Mouse (Mus musculus) hindbrain, postnatal 0 days (tissue): ENCODE measurements at regions not wholly inside any gene's neighbourhood (a gene's known extent, or its start where the extent isn't known, plus 50 kb on each side); places are given as distances from the start of the nearest gene placed in this dataset.

Experiments
- ATAC-seq: fragments of 200-750 bp; cut with Nextera tagmentation; 2 replicates; pipeline ENCODE4 v1.8.0; 2017; ENCODE audit warnings: mild to moderate bottlenecking, moderate TSS enrichment, moderate library complexity
- DNase-seq: peaks from one replicate; pipeline ENCODE4 v3.0.0-alpha.2; 2015; ENCODE audit warnings: low spot score
- H3K27ac ChIP-seq: fragments of 300-500 bp; sonication (generic); 2 replicates; pipeline ENCODE4 v1.5.1; 2014; ENCODE audit warnings: mild to moderate bottlenecking
- H3K27me3 ChIP-seq: fragments of 300-500 bp; sonication (generic); 2 replicates; pipeline ENCODE4 v1.6.1; 2014; ENCODE audit warnings: low read length, mixed read lengths; ENCODE audit not compliant: insufficient read depth
- H3K36me3 ChIP-seq: fragments of 300-500 bp; sonication (generic); 2 replicates; pipeline ENCODE4 v1.6.1; 2014; ENCODE audit warnings: low read length, mixed read lengths; ENCODE audit not compliant: insufficient read depth
- H3K4me1 ChIP-seq: fragments of 300-500 bp; sonication (generic); 2 replicates; pipeline ENCODE4 v1.6.1; 2014; ENCODE audit warnings: antibody characterized with exemption, low read length, mixed read lengths; ENCODE audit not compliant: insufficient read depth
- H3K4me2 ChIP-seq: fragments of 300-500 bp; sonication (generic); 2 replicates; pipeline ENCODE4 v1.6.1; 2014; ENCODE audit warnings: low read depth, mild to moderate bottlenecking, low read length, moderate library complexity, mixed read lengths
- H3K4me3 ChIP-seq: fragments of 300-500 bp; sonication (generic); 2 replicates; pipeline ENCODE4 v1.5.1; 2014; ENCODE audit warnings: low read length
- H3K9ac ChIP-seq: fragments of 300-500 bp; sonication (generic); replicated peaks from 2 replicates; pipeline ENCODE4 v1.6.1; 2014; ENCODE audit warnings: mild to moderate bottlenecking, low read length, moderate library complexity, mixed read lengths
- H3K9me3 ChIP-seq: fragments of 300-500 bp; sonication (generic); 2 replicates; pipeline ENCODE4 v1.6.1; 2016; ENCODE audit warnings: low read length, mixed read lengths
- CTCF ChIP-seq: IDR thresholded peaks from 2 replicates; pipeline ENCODE4 v1.5.1; 2016; ENCODE audit warnings: antibody characterized with exemption, control low read depth, low read depth
- WGBS: fragments of 180-500 bp; shearing (Covaris S2); extraction: QIAGEN DNeasy Blood & Tissue Kit; methylation state at CpG from one replicate; pipeline ENCODE4 v1.1.7; 2014; 5-methylcytosine and 5-hydroxymethylcytosine counted together

DNA sequence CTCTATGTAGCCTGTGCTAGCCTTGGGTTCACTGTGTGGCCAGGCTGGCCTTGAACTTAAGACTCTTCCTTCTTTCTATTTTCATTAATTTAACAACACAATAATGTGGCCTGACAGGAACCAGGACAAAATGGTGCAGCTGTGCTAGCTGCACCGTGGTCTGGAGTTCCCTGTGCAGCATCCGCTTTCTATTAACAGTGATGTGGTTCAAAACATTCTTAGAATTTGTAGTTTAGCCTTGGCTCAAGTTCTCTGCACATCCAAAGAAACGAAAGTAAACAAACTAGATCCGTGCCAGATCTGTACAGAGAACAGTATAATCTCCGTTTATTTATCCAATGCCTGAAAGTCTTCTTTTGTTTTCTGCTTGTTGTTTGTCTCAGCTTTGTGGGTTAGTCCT lies 88.5 kb downstream of the Irx1 start:
- no peak for DNase-seq
- no peak for ATAC-seq
- H3K27ac ChIP-seq: no peak overlapping the region
- H3K4me1 ChIP-seq: no peaks in the 10 kb centered on the region
- no peak overlapping the region for H3K4me3 ChIP-seq
- H3K4me2 ChIP-seq: no peak overlapping the region
- H3K9me3 ChIP-seq: no peaks in the 10 kb centered on the region
- H3K9ac ChIP-seq: no peak overlapping the region
- H3K27me3 ChIP-seq: no peaks in the 10 kb centered on the region
- no peaks in the 10 kb centered on the region for H3K36me3 ChIP-seq
- 69% methylated on average over 5 of the region's 5 CpGs for WGBS
- no peak for TF ChIP-seq CTCF

DNA sequence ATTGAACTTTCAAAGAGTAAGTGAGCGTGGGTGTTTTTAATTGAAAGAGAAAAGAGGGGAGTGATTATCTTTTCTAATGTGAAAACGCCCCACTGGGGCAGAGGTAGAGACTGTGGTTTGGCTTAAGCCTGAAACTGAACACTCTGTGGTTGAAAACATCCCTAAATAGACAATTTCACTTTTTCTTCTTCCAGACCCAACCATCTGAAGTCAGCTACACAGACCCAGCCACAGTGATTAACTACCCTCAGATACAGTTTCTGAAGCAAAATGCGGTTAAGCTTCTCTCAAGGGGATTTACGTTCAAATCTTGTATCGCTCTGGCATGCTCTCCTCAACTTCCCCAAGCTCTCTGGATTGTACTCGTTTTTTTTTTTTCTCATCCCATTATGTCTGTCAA lies 94.8 kb downstream of the Irx1 start:
- Histone ChIP-seq H3K27ac (no peak overlapping the region), H3K4me1 (no peaks in the 10 kb centered on the region), H3K27me3 (no peaks in the 10 kb centered on the region), H3K9ac (no peak overlapping the region), H3K36me3 (no peaks in the 10 kb centered on the region), H3K9me3 (no peaks in the 10 kb centered on the region), H3K4me2 (no peak overlapping the region), H3K4me3 (no peak overlapping the region)
- DNase-seq (no peak), ATAC-seq (no peak)
- WGBS: 69% methylated on average over 6 of the region's 6 CpGs
- TF ChIP-seq CTCF: no peak

DNA sequence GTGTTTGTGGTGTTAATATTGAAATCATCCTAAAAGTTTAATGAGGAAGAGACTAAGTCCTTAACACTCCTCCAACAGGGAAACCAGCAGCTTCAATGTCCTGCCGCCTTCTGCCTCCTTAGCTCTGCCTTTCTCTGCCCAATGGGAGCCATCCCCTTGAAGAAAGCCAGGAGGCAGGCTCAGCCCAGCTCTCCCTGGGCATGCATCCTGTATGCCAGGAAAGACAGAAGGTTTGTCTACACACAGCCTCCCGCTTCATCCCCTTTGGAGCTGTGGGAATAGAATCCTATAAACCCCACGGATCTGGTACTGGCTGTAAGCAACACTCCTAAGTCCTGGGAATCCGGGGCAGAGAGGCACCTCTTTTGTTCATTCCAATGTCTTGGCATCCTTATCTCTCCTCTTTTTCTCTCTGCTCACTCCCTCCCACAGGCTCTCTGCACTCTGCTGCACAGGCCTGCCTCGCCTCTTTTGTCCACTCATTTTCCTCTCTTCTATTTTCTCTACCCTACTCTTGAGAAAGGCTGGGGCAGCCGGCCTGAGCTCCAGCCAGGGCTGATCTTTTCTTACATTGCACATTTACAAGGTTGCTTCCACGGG lies 110.0 kb downstream of the Irx1 start:
- Histone ChIP-seq H3K9ac (no peak overlapping the region), H3K4me3 (no peak overlapping the region), H3K4me1 (no peaks in the 10 kb centered on the region), H3K36me3 (no peaks in the 10 kb centered on the region), H3K9me3 (no peaks in the 10 kb centered on the region), H3K4me2 (no peak overlapping the region), H3K27ac (no peak overlapping the region), H3K27me3 (no peaks in the 10 kb centered on the region)
- DNase-seq: peak; percentile 64
- peak; percentile 67; the same call in 1 of the 2 replicates for ATAC-seq
- WGBS: 44% methylated on average over 7 of the region's 7 CpGs
- peak; percentile 46 for TF ChIP-seq CTCF

DNA sequence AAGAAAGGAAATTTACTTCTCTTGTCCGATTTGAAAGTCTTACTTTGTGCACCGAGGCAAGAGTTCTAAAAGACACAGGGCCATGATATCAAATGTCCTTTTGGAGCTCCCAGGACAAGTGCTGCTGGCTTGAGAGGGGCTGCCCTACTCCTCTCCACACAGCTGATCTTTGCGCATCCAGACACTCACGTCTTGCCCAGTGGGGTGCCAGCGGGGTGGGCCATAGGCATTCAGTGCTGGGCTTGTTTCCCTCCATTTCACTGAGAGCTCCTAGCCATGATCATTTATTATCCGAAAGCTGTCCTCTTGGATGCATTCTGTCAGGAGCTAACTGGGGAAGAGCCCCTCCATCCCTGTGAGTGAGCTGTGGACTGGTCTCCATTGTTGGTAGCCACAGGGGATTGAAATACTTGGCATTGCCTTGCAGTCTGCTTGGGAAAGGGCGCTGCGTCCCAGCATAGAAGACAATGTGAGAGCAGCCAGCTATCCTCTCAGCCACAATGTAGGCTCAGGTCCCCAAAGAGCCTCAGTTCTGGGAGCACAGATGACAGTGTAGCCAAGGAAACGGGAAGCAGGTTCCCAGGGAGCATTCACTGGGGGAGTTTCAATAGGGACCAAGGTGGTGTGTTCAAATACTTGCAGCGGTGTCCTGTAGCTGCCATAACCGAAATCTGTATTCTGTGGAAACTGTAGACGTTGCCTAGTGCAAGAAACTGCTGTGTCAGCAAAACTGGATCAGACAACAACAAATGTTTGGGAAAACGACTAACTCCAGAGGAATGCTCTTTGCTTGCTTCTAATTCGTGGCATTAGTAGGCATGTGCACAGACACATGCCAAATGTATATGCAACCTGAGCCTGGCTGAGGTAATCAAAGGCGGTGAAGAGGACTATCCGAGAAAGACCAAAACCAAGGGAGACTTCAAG lies 159.2 kb downstream of the Irx1 start:
- H3K36me3 ChIP-seq: no peaks in the 10 kb centered on the region
- ATAC-seq: peak; percentile 97
- no peak overlapping the region for H3K9ac ChIP-seq
- WGBS: 27% methylated on average over 16 of the region's 16 CpGs
- H3K4me1 ChIP-seq: no peaks in the 10 kb centered on the region
- peak overlapping the region; percentile 0; the same call in 1 of the 2 replicates for H3K27ac ChIP-seq
- peak; percentile 79 for DNase-seq
- H3K9me3 ChIP-seq: no peaks in the 10 kb centered on the region
- no peak overlapping the region for H3K4me2 ChIP-seq
- TF ChIP-seq CTCF: no peak
- no peaks in the 10 kb centered on the region for H3K27me3 ChIP-seq
- H3K4me3 ChIP-seq: no peak overlapping the region

DNA sequence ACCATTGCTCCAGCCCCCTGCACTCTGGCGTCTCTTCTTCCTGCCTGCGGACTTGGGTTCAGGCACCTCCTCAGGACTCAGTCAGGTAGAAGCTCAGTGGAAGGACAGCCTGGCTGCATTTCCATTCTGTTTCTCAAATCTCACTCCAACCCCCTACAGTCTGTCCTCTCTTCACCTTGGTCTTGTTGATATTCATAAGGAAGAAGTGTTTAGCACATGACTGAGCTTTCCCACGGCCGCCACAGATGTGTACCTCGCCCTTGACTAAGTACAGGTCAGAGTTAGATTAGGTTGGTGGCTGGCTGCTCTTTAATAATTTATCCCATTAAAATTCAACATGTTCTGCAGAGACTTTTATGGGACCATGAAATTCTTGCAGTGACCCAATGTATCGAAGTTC lies 165.2 kb downstream of the Irx1 start:
- Histone ChIP-seq H3K4me2 (no peak overlapping the region), H3K9me3 (no peaks in the 10 kb centered on the region), H3K36me3 (no peaks in the 10 kb centered on the region), H3K9ac (no peak overlapping the region), H3K27me3 (no peaks in the 10 kb centered on the region), H3K4me3 (no peak overlapping the region), H3K27ac (no peak overlapping the region), H3K4me1 (no peaks in the 10 kb centered on the region)
- TF ChIP-seq CTCF: no peak
- ATAC-seq: no peak
- WGBS: 81% methylated on average over 6 of the region's 6 CpGs
- DNase-seq: no peak

DNA sequence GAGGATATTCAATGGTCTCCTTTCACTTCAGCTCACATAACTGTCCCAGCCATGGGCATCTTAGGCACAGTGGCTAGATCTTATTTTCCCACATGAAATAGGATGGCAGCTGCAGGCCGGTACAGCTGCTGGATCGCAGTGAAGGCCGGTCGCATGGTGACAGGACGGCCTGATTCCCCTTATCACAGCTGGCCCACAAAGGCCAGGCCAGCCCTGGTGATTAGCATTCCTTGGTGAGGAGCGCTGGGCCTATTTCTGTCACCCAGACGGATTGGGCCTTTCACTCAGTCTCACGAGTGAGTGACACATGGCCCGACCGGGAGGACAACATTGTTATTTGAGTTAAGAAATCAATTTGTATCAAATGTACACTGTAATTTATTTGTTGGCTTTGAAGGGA lies 178.8 kb downstream of the Irx1 start:
- Histone ChIP-seq H3K4me3 (no peak overlapping the region), H3K27ac (no peak overlapping the region), H3K27me3 (no peaks in the 10 kb centered on the region), H3K4me2 (no peak overlapping the region), H3K4me1 (no peaks in the 10 kb centered on the region; the same call in 1 of the 2 replicates), H3K36me3 (no peaks in the 10 kb centered on the region), H3K9me3 (no peaks in the 10 kb centered on the region), H3K9ac (no peak overlapping the region)
- no peak for DNase-seq
- WGBS: 43% methylated on average over 10 of the region's 10 CpGs
- ATAC-seq: 0 out of 2 replicates have a peak, but pooled peaks have one; percentile 27
- no peak for TF ChIP-seq CTCF
